Mouse (Mus musculus): ENCODE measurements around the gene Rimbp2. TPM values are rescaled to one million over a fixed set of nuclear protein-coding genes. Genes with fewer than 3 reads are reported as not detected.
"Not testable (repeated sequence)": the region's sequence is repeated elsewhere in the genome, so short reads cannot be mapped to it uniquely, and the experiment has no call there.

Rimbp2 gene
- polyA plus RNA-seq, 1 experiment, result not detected

DNA sequence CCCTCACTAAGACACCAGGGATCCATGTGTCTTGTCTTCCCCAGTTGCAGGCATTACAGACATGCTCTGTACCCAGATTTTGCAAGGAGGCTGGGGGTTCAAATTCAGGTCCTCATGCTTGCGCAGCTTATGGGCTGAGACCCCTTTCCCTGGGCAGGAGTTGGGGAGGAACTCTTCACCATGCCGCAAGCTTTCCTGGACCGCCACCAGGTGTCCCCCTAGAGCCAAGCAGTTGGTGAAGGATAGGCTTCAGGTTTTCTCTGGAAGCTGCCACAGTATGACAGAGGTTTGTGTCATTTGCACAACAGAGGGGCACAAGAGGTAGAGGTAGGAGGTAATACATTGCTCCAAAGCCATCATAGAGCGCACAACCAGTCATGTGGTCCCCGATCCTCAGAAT, 222.7 kb downstream of the Rimbp2 start:
- Histone ChIP-seq H3K27ac (ENCODE audit: control insufficient read depth, insufficient read depth, low read depth, low read length, poor library complexity) (no peak overlapping the region), H3K4me1 (ENCODE audit: control insufficient read depth, insufficient read depth, low read length) (no peaks in the 10 kb centered on the region), H3K4me3 (replicated peaks; ENCODE audit: control insufficient read depth, low read depth, low read length) (no peak overlapping the region)
- 49% methylated on average over 5 of the region's 5 CpGs for WGBS
- TF ChIP-seq POLR2A (IDR thresholded peaks at IDR 0.05; ENCODE audit: borderline replicate concordance, control insufficient read depth, low read depth, low read length) (no peak), CTCF (IDR thresholded peaks at IDR 0.05; ENCODE audit: control insufficient read depth, insufficient read depth, low read length) (no peak)

DNA sequence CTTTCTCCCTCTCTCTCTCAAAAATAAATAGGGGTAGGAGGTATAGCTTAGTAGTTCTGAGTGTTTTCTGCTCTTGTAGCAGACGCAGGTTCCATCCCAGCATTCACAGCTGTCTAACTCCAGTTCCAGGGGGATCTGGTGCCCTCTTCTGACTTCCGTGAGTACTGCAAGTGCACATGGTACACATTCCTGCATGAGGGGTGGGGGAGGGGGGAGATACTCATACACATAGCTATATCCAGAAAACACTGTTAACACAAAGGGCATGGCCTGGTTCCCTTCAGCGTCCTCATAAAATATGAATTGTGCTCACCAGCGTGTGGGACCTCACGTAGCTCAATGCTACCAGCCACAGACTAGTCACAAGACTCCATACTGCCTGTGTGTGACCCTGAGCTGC, 223.9 kb downstream of the Rimbp2 start:
- Histone ChIP-seq H3K4me1 (ENCODE audit: control insufficient read depth, insufficient read depth, low read length) (no peaks in the 10 kb centered on the region), H3K4me3 (replicated peaks; ENCODE audit: control insufficient read depth, low read depth, low read length) (no peak overlapping the region), H3K27ac (ENCODE audit: control insufficient read depth, insufficient read depth, low read depth, low read length, poor library complexity) (no peak overlapping the region)
- TF ChIP-seq CTCF (IDR thresholded peaks at IDR 0.05; ENCODE audit: control insufficient read depth, insufficient read depth, low read length) (no peak), POLR2A (IDR thresholded peaks at IDR 0.05; ENCODE audit: borderline replicate concordance, control insufficient read depth, low read depth, low read length) (no peak)
- WGBS, result 75% methylated on average over 5 of the region's 5 CpGs

DNA sequence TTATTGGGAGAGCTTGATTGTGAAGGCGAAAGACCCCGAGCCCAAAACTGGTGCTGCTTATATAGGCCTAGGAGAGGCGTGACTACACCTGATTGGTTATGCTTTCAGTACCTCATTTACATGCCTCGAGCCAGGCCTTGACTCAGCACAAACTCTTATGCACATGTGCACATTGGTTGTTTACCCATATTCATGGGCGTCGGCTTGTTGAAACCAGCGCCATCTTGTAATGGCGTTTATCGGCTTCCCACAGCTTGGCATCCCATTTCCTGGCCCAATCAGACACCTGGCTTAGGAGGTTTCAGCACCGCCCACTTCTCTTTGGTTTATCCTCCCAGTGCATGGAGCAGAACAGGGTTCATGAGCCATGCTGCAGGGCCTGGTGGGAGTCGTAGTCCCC, 232.8 kb downstream of the Rimbp2 start:
- H3K4me1 ChIP-seq (ENCODE audit: control insufficient read depth, insufficient read depth, low read length); H3K4me3 ChIP-seq (replicated peaks; ENCODE audit: control insufficient read depth, low read depth, low read length); H3K27ac ChIP-seq (ENCODE audit: control insufficient read depth, insufficient read depth, low read depth, low read length, poor library complexity): not testable (repeated sequence)
- whole genome bisulfite sequencing, result 83% methylated on average over 11 of the region's 11 CpGs

DNA sequence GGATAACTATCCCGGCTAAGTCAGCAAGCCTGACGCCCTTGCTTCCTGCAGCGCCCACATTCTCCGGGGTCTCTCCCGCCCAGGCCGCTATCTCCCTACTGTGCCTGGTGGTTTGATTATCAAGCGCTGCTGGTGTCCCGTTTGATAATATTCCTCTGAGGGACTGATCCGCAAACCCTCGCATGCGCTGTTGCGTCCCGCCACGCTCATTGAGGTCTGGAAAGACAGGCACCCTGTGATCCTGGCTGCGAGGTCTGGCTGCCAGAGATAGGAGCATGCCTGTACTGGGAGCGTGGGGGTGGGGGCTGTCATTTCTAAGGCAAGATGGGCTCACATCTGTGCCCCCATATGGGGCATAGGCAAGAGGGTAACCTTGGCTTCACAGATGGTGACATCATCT, 238.1 kb downstream of the Rimbp2 start:
- no peak for TF ChIP-seq CTCF (IDR thresholded peaks at IDR 0.05; ENCODE audit: control insufficient read depth, insufficient read depth, low read length)
- TF ChIP-seq POLR2A (IDR thresholded peaks at IDR 0.05; ENCODE audit: borderline replicate concordance, control insufficient read depth, low read depth, low read length), result no peak
- no peaks in the 10 kb centered on the region for H3K4me1 ChIP-seq (ENCODE audit: control insufficient read depth, insufficient read depth, low read length)
- no peak overlapping the region for H3K4me3 ChIP-seq (replicated peaks; ENCODE audit: control insufficient read depth, low read depth, low read length)
- H3K27ac ChIP-seq (ENCODE audit: control insufficient read depth, insufficient read depth, low read depth, low read length, poor library complexity), result no peak overlapping the region
- 77% methylated on average over 16 of the region's 16 CpGs for WGBS

DNA sequence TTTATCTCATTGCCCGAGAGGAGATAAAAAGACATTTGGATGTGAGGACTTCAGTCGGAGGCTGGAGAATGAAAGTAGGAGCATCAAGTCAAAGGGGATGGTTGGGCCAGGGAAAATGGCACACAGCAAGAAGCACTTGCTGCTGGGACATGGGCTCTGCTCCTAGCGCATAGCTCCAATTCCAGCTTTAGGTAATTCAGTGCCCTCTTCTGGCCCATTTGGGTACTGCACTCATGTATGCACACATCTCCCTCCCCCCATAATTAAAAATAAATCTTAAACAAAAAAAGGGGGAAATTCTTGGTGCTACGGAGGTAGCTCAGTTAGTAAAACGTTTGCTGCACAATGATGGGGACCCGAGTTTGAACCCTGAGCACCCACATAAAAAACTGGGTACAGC, 241.4 kb downstream of the Rimbp2 start:
- Histone ChIP-seq H3K4me3 (replicated peaks; ENCODE audit: control insufficient read depth, low read depth, low read length) (no peak overlapping the region), H3K4me1 (ENCODE audit: control insufficient read depth, insufficient read depth, low read length) (no peaks in the 10 kb centered on the region), H3K27ac (ENCODE audit: control insufficient read depth, insufficient read depth, low read depth, low read length, poor library complexity) (no peak overlapping the region)
- WGBS, result 73% methylated on average over 6 of the region's 6 CpGs
- TF ChIP-seq CTCF (IDR thresholded peaks at IDR 0.05; ENCODE audit: control insufficient read depth, insufficient read depth, low read length), result no peak
- no peak for TF ChIP-seq POLR2A (IDR thresholded peaks at IDR 0.05; ENCODE audit: borderline replicate concordance, control insufficient read depth, low read depth, low read length)

DNA sequence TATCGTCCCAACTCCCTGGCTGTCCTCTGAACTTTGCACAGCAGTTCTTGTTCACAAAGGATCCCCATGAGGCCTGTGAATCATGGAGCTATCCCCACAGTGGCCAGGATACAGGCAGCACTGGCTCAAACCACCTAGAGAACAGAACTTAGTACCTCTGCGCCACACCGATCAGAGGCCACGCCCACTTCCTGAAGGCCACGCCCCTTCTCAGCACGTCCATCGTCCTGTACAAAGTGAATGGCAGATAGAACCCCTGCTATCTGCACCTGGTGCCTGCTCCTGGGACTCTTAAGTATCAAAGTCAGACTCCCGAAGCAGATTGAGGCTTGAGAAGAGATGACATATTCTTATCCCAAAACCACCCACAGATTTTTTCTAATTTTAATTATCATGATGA, 242.7 kb downstream of the Rimbp2 start:
- Histone ChIP-seq H3K27ac (ENCODE audit: control insufficient read depth, insufficient read depth, low read depth, low read length, poor library complexity) (no peak overlapping the region), H3K4me1 (ENCODE audit: control insufficient read depth, insufficient read depth, low read length) (no peaks in the 10 kb centered on the region), H3K4me3 (replicated peaks; ENCODE audit: control insufficient read depth, low read depth, low read length) (no peak overlapping the region)
- TF ChIP-seq CTCF (IDR thresholded peaks at IDR 0.05; ENCODE audit: control insufficient read depth, insufficient read depth, low read length) (no peak), POLR2A (IDR thresholded peaks at IDR 0.05; ENCODE audit: borderline replicate concordance, control insufficient read depth, low read depth, low read length) (no peak)
- WGBS, result 31% methylated on average over 8 of the region's 8 CpGs

DNA sequence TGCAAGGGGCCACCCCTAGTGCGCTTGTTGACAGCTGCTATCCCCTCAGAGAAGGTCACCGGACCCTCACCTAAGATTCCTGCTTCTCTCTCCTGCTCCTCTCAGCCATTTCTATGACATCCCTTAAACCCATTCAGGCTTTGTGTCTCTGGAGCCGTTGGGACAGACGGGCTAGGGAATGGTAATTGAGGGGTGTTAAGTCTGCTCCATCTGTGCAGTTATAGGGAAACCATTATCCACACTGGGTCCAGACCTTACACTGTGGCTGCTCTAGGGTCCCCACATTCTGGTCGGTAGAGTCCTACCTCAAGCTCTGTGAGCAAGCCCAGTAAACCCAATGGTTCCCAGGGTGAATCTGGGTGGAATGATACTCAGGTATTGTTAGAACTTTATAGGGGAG, 244.4 kb downstream of the Rimbp2 start:
- Histone ChIP-seq H3K27ac (ENCODE audit: control insufficient read depth, insufficient read depth, low read depth, low read length, poor library complexity) (no peak overlapping the region), H3K4me1 (ENCODE audit: control insufficient read depth, insufficient read depth, low read length) (no peaks in the 10 kb centered on the region), H3K4me3 (replicated peaks; ENCODE audit: control insufficient read depth, low read depth, low read length) (no peak overlapping the region)
- TF ChIP-seq CTCF (IDR thresholded peaks at IDR 0.05; ENCODE audit: control insufficient read depth, insufficient read depth, low read length), result no peak
- no peak for TF ChIP-seq POLR2A (IDR thresholded peaks at IDR 0.05; ENCODE audit: borderline replicate concordance, control insufficient read depth, low read depth, low read length)
- 85% methylated on average over 5 of the region's 5 CpGs for WGBS

Other genes with a start within 250 kb of the Rimbp2 start
- gene Stx2, start 55.1 kb upstream of the Rimbp2 start, polyA plus RNA-seq (2011; ENCODE audit: insufficient read depth, insufficient read length, low replicate concordance, missing spikeins), result 61.5 and 90.6 TPM in 2 replicates
- gene Ran, start 66.6 kb upstream of the Rimbp2 start, polyA plus RNA-seq (2011; ENCODE audit: insufficient read depth, insufficient read length, low replicate concordance, missing spikeins), result 135 and 227 TPM in 2 replicates
- gene Adgrd1, start 143.3 kb upstream of the Rimbp2 start, polyA plus RNA-seq (2011; ENCODE audit: insufficient read depth, insufficient read length, low replicate concordance, missing spikeins), result 0.47 and 1.7 TPM in 2 replicates

Data from bone marrow, adult 2 months (tissue).